Mouse (Mus musculus) cerebellum, adult 9-10 months (tissue): ENCODE measurements at regions not wholly inside any gene's neighbourhood (a gene's known extent, or its start where the extent isn't known, plus 50 kb on each side); places are given as distances from the start of the nearest gene placed in this dataset.

Experiments
- DNase-seq: peaks from one replicate; pipeline ENCODE4 v3.0.0; 2022

DNA sequence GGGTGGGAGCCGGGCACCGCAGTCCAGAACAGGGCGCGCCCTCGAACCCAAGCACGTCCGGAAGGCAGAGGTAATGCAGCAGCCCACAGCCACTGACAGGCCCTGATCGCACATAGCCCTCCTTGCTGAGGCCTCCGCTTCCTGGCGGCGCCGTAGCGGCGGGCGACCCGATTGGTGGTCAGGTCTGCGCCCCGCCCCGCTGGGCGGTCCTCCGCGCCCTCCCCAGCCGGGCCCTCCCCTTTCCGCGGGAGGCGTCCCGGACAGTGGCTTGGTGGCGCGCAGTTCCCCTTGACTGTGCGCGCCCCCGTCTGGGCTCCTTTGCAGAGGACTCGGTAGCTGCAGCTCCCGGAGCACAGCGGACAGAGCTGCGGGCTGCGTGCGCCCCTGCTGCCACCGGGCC is 375.5 kb upstream of the Asap2 start:
- DNase-seq, result peak; percentile 3
